Mouse (Mus musculus): ENCODE measurements around the gene Rhebl1. TPM values are rescaled to one million over a fixed set of nuclear protein-coding genes. Genes with fewer than 3 reads are reported as not detected.

Gene Rhebl1
- polyA plus RNA-seq, 1 experiment: 4.6 TPM

- Histone ChIP-seq H3K27me3 (ENCODE audit: control insufficient read depth, insufficient read depth, low read length) (no peaks in the 10 kb centered on the region), H3K4me3 (ENCODE audit: control insufficient read depth, low read depth, low read length) (no peak overlapping the region), H3K36me3 (ENCODE audit: control insufficient read depth, insufficient read depth, low read length) (peaks cover 8% of the 10 kb centered on the region), H3K4me1 (ENCODE audit: control insufficient read depth, insufficient read depth, low read length) (peaks cover 4% of the 10 kb centered on the region; the same call in 1 of the 2 replicates), H3K27ac (ENCODE audit: control insufficient read depth, insufficient read depth, low read depth, low read length) (no peak overlapping the region)
- TF ChIP-seq CTCF (IDR thresholded peaks at IDR 0.05; ENCODE audit: control insufficient read depth, insufficient read depth, insufficient replicate concordance, low read depth, low read length): no peak
- no peak for TF ChIP-seq POLR2A (IDR thresholded peaks at IDR 0.05; ENCODE audit: control insufficient read depth, low read depth, low read length)
These were observed 32.5 kb downstream of the Rhebl1 start for GRCm38 (mm10) chr15:98861701-98862410.

GRCm38 (mm10) chr15:98860921-98861320, 33.4 kb downstream of the Rhebl1 start:
- Histone ChIP-seq H3K4me1 (ENCODE audit: control insufficient read depth, insufficient read depth, low read length) (peaks cover 3% of the 10 kb centered on the region; the same call in 1 of the 2 replicates), H3K27ac (ENCODE audit: control insufficient read depth, insufficient read depth, low read depth, low read length) (no peak overlapping the region), H3K36me3 (ENCODE audit: control insufficient read depth, insufficient read depth, low read length) (peaks cover 8% of the 10 kb centered on the region), H3K27me3 (ENCODE audit: control insufficient read depth, insufficient read depth, low read length) (no peaks in the 10 kb centered on the region), H3K4me3 (ENCODE audit: control insufficient read depth, low read depth, low read length) (no peak overlapping the region)
- TF ChIP-seq POLR2A (IDR thresholded peaks at IDR 0.05; ENCODE audit: control insufficient read depth, low read depth, low read length) (no peak), CTCF (IDR thresholded peaks at IDR 0.05; ENCODE audit: control insufficient read depth, insufficient read depth, insufficient replicate concordance, low read depth, low read length) (no peak)

- Histone ChIP-seq H3K27ac (ENCODE audit: control insufficient read depth, insufficient read depth, low read depth, low read length) (no peak overlapping the region), H3K4me1 (ENCODE audit: control insufficient read depth, insufficient read depth, low read length) (no peaks in the 10 kb centered on the region), H3K27me3 (ENCODE audit: control insufficient read depth, insufficient read depth, low read length) (no peaks in the 10 kb centered on the region), H3K36me3 (ENCODE audit: control insufficient read depth, insufficient read depth, low read length) (peaks cover 7% of the 10 kb centered on the region), H3K4me3 (ENCODE audit: control insufficient read depth, low read depth, low read length) (no peak overlapping the region)
- no peak for TF ChIP-seq CTCF (IDR thresholded peaks at IDR 0.05; ENCODE audit: control insufficient read depth, insufficient read depth, insufficient replicate concordance, low read depth, low read length)
These were observed 34.9 kb downstream of the Rhebl1 start for GRCm38 (mm10) chr15:98859319-98860043.

- peaks cover 2% of the 10 kb centered on the region; the same call in 1 of the 2 replicates for H3K36me3 ChIP-seq (ENCODE audit: control insufficient read depth, insufficient read depth, low read length)
- no peak overlapping the region for H3K27ac ChIP-seq (ENCODE audit: control insufficient read depth, insufficient read depth, low read depth, low read length)
- H3K27me3 ChIP-seq (ENCODE audit: control insufficient read depth, insufficient read depth, low read length): no peaks in the 10 kb centered on the region
- no peak overlapping the region for H3K4me3 ChIP-seq (ENCODE audit: control insufficient read depth, low read depth, low read length)
- TF ChIP-seq CTCF (IDR thresholded peaks at IDR 0.05; ENCODE audit: control insufficient read depth, insufficient read depth, insufficient replicate concordance, low read depth, low read length) (no peak), POLR2A (IDR thresholded peaks at IDR 0.05; ENCODE audit: control insufficient read depth, low read depth, low read length) (no peak)
- H3K4me1 ChIP-seq (ENCODE audit: control insufficient read depth, insufficient read depth, low read length): no peaks in the 10 kb centered on the region
These were observed 40.1 kb downstream of the Rhebl1 start for GRCm38 (mm10) chr15:98854214-98854613.

- peaks cover 2% of the 10 kb centered on the region; the same call in 1 of the 2 replicates for H3K36me3 ChIP-seq (ENCODE audit: control insufficient read depth, insufficient read depth, low read length)
- H3K27ac ChIP-seq (ENCODE audit: control insufficient read depth, insufficient read depth, low read depth, low read length): no peak overlapping the region
- H3K4me3 ChIP-seq (ENCODE audit: control insufficient read depth, low read depth, low read length): no peak overlapping the region
- H3K27me3 ChIP-seq (ENCODE audit: control insufficient read depth, insufficient read depth, low read length): no peaks in the 10 kb centered on the region
- H3K4me1 ChIP-seq (ENCODE audit: control insufficient read depth, insufficient read depth, low read length): no peaks in the 10 kb centered on the region
- TF ChIP-seq POLR2A (IDR thresholded peaks at IDR 0.05; ENCODE audit: control insufficient read depth, low read depth, low read length): no peak
- TF ChIP-seq CTCF (IDR thresholded peaks at IDR 0.05; ENCODE audit: control insufficient read depth, insufficient read depth, insufficient replicate concordance, low read depth, low read length): no peak
These were observed 41.0 kb downstream of the Rhebl1 start for GRCm38 (mm10) chr15:98853161-98853937.

- H3K4me3 ChIP-seq (ENCODE audit: control insufficient read depth, low read depth, low read length): no peak overlapping the region
- TF ChIP-seq POLR2A (IDR thresholded peaks at IDR 0.05; ENCODE audit: control insufficient read depth, low read depth, low read length) (no peak), CTCF (IDR thresholded peaks at IDR 0.05; ENCODE audit: control insufficient read depth, insufficient read depth, insufficient replicate concordance, low read depth, low read length) (no peak)
- H3K4me1 ChIP-seq (ENCODE audit: control insufficient read depth, insufficient read depth, low read length): no peaks in the 10 kb centered on the region
- no peak overlapping the region for H3K27ac ChIP-seq (ENCODE audit: control insufficient read depth, insufficient read depth, low read depth, low read length)
- H3K27me3 ChIP-seq (ENCODE audit: control insufficient read depth, insufficient read depth, low read length): no peaks in the 10 kb centered on the region
- H3K36me3 ChIP-seq (ENCODE audit: control insufficient read depth, insufficient read depth, low read length): peaks cover 2% of the 10 kb centered on the region; the same call in 1 of the 2 replicates
These were observed 41.6 kb downstream of the Rhebl1 start for GRCm38 (mm10) chr15:98852733-98853132.

- no peak overlapping the region for H3K27ac ChIP-seq (ENCODE audit: control insufficient read depth, insufficient read depth, low read depth, low read length)
- H3K4me3 ChIP-seq (ENCODE audit: control insufficient read depth, low read depth, low read length): no peak overlapping the region
- H3K27me3 ChIP-seq (ENCODE audit: control insufficient read depth, insufficient read depth, low read length): no peaks in the 10 kb centered on the region
- H3K4me1 ChIP-seq (ENCODE audit: control insufficient read depth, insufficient read depth, low read length): no peaks in the 10 kb centered on the region
- H3K36me3 ChIP-seq (ENCODE audit: control insufficient read depth, insufficient read depth, low read length): peaks cover 2% of the 10 kb centered on the region; the same call in 1 of the 2 replicates
- TF ChIP-seq POLR2A (IDR thresholded peaks at IDR 0.05; ENCODE audit: control insufficient read depth, low read depth, low read length) (no peak), CTCF (IDR thresholded peaks at IDR 0.05; ENCODE audit: control insufficient read depth, insufficient read depth, insufficient replicate concordance, low read depth, low read length) (no peak)
These were observed 42.3 kb downstream of the Rhebl1 start for GRCm38 (mm10) chr15:98852071-98852470.
